Mouse (Mus musculus) cerebral cortex, adult 2 months (tissue): ENCODE results near the gene Igf1r.

ENCODE experiments used
- WGBS: fragments of 180-500 bp; shearing (Covaris S2); methylation state at CpG from one replicate; pipeline ENCODE4 v1.1.7; 2018; 5-methylcytosine and 5-hydroxymethylcytosine counted together

The Igf1r gene

DNA sequence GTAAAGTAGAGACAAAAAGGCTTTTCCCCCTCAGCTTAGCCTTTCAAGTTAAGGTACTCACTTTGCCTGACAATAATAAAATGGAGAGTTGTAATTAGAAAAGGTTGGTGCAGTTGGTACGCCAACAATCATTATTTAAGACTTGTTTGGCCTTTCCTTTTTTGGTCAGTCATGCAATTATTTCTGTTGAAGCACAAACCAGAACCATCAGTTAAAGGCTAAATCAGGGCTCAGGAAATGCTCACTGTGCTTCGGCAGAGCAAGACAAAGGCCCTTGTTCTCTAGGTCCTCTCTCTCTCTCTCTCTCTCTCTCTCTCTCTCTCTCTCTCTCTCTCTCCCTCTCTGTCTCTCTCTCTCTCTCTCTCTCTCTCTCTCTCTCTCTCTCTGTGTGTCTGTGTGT, 165.4 kb downstream of the Igf1r start:
- 63% methylated on average over 2 of the region's 2 CpGs for WGBS

DNA sequence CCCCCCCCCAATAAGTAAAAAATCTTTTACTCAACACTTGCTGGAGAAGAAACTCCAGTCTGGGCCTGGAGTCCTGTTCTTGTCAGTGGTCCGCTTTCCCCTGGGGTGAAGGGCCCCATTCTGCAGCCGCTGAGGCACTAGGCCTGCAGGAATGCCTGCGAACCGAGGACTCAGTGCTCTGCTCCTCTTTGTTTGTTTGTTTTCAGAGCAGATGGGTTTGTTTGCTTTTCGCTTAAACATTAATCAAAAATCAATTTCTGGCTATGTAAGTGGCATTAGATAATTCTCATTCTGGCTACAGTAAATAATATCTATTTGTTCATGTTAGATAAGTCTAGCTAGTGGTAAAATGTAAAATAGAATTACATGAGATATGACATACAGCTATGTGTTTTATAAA, 167.0 kb downstream of the Igf1r start:
- WGBS, result 86% methylated on average over 5 of the region's 5 CpGs

DNA sequence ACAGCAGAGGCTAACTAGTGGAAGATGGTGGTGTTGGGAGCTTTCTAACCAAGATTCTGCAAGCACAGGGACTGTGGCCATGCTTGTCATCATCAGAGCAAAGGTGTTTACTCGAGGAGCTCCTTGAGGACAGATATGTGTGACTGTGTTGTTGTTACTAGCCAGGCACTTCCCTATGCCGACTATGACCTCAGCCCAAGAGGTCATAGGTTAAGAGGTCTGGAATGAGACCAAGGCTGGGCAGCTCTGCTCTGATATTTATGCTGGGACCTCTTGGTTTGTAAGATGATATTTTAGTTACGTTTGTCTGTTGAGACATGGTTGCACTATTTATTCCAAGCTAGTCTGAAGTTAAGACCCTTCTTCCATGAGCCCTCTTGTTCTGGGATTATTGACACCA, 169.8 kb downstream of the Igf1r start:
- WGBS, result 85% methylated on average over 3 of the region's 3 CpGs

DNA sequence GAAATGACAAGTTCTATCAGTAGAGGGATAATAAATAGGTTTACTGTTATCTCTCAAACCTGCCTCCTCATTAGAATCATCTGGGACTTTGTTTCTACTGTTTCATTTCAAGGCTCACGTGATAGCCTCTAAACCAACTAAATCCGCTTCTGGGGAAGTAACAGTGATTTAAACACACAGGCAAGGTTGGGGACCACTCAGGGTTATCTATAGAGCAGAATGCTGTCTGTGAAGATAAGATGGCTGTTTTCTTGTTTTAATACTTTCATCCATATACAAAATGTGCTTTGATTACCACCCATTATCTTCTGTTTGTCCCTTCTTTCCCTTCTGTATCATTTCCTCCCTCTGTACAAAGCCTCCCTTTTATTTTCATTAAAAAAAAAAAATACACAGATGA, 172.7 kb downstream of the Igf1r start:
- WGBS, result 90% methylated on average over 2 of the region's 2 CpGs

DNA sequence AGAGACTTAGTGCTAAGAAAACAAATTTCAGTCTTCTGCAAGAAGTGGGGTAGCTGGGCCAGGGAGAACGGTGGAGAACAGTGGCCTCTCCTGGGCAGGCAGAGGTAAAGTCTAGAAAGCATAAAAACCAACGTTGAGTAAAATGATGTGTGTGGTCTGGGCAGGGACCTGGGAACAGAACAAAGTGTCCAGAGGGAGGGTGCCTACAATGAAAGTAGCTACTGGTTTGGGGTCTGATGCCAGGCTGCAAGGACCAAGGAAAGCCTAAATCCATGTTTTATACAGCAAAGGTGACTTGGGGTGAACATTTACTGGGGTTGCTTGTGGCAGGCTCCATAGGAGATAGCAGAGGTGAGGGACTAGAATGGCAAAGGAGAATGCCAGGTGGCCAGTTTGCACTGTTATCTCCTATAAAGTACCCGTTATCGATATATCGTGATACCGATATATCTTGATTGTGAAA, 175.2 kb downstream of the Igf1r start:
- 16% methylated on average over 6 of the region's 6 CpGs for WGBS

DNA sequence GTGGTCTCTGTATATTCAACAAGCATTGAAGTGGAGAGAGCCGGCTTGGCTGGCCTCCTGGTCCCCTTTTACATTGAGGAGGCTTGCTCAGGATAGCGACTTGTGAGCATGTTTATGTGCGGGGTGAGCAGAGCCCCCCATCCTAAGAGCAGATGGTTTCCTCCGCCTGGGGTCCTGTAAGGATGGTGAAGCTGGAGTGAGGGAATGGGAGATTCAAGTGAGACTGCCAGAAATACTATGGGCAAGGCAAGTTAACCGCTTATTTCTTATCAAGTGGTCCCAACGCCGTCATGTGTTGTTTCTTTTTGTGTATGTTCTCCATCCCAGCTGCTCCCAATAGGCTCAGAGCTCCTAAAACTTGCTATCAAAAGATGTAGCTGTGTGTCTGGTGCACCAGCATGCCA, 175.6 kb downstream of the Igf1r start:
- WGBS, result 13% methylated on average over 7 of the region's 7 CpGs

DNA sequence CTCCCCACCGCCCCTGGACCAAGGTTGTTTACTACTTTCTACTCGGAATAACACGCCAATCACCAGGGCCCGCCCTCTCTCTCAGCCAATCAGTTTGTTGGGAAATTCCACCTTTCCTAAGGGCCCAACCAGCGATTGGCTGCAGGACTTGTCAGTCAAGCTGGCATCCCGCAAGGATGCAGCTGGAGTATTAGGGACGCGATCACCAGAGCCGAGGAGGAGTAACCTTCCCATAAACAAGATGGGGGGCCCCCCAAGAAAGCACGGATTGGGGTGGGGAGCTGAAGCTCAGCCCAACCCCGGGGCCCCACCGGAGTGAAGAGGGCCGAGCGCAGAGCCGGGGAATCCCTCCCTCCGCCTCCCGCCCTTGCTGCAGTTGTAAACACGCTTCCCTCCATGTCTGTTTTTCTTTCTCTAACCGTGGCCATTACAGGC, 176.5 kb downstream of the Igf1r start:
- under 1% methylated on average over 19 of the region's 19 CpGs for WGBS

DNA sequence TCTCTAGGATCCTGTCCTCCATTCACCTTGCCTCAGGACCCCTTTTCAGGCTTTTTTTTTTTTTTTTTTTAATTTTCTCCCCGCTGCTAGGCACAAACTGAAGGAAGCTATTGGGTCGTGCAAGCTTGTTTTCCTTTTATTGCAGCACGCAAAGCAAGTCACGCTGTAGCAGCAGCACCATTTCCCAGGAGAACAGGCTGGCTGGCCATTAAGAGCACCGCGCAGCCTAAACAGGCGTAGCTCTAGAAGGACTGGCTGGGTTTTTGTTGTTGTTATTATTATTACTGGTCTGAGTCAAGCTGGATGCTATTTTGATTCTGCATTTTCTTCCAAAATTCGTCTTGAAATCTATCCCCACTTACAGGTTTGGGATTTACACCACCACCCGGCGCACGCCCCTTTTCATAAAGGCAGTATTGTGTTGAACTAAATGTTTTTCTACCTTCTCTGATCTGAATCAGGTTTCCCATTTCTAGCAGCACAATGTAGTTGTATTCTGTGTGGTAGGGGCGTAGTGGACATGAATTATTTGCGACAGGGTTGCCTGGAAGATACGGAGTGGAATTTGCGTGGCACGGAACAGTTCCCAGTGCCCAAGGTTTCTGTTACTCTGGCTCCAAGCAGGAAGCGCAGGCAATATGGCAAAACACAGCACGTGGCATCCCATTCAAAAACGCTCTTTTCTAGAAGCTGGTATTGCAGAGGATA, 177.1 kb downstream of the Igf1r start:
- WGBS, result under 1% methylated on average over 19 of the region's 19 CpGs

DNA sequence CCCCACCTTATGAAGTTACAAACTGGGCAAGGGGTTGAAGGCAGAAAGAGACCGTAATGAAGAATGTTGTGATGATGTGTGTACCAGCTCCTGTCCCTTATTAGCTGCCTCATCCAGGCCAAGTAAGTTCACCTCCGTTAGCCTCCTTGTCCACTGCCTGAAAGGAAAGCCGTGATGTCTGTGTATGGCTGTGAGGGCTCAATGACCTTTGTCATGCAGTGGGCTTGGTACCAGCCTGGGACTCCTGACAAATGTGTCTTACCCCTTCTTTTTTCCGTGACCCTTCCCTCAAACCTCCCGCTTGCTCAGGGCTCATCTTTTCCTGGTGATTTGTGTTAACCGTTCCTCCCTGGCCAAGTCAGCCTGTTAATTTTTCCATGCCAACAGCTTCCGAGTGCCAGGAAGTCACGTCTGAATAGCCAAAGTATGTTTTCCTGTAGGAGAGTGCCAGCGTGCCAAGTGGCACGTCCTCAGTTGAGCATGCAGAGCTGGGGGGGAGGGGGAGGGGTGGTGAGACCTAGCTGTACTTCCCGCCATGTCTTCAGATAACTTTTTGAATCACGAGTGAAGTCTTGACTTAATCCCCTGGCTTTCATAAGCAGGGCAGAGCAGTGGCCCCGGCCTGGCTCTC, 178.4 kb downstream of the Igf1r start:
- WGBS, result 62% methylated on average over 13 of the region's 13 CpGs

DNA sequence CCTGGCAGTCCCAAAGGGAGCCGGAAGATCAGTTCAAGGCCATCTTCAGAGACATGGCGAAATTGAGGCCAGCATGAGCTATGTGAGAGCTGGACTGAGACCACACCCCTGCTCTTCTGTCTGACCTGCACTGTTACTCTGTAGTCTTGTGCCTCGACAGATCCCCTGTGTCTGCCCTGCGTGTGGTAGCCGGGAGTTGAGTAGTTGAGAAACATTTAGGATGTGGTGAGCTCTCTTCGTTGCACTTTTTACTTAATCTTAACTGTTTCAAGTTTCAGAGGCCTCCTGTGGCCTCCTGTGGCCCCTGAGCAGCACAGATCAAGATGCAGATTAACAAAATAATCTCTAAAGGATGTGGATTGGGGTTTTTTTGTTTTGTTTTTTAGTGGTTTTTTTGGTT, 181.1 kb downstream of the Igf1r start:
- WGBS, result 78% methylated on average over 6 of the region's 6 CpGs

DNA sequence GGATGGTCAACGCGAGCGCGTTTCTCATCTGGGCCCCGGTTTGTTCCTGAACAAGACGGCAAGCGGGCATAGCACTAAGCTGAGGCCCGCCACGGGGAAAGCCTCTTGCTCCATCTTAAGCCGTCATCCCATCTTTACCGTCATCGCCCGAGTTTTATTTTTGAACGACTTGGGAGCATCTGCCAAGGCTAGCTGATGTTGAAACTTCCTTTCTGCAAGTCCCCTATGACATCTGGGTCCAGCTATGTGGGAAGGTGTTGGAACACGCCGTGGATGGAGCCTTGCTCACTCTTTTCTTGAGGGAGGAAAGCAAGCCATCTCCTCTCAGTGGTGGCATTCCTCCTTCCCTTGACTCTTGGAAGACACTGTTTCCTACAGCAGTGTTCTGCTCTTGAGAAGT, 182.3 kb downstream of the Igf1r start:
- 56% methylated on average over 16 of the region's 16 CpGs for WGBS

DNA sequence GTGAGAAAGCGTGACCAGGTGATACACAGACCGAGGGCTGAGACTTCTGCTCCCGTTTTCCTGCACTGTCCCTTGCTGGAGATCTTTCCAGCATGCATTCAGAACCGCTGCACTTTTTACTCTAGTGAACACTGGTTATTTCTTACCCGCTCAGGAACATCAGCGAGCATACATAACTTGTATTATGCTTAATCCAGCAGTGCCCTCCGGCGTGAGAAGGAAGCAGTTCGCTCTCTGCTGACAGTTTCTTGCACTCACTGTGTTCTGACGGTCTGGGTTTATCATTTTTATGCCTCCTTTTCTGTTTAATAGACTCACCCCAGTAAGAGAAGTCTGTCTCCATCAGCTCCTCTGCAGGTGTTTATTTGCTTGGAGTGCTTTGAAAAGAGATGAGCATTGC, 183.4 kb downstream of the Igf1r start:
- 80% methylated on average over 10 of the region's 10 CpGs for WGBS

DNA sequence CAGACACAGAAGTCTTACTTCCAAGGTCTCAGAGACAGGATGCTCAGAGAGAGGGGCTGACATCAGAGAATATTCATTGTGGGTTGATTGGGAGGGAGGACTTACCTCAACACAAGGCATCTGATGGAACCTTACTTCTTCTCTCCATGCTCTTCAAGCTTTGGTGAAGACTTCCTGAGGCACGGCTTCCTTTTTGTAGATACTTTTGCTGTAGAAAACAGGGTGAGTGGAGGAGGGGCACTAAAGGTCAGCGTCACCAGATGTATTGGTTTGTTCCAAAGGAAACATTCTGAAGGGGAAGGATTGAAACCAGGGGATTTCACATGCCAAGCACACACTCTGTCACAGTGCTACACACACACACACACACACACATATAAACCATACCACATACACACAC, 186.8 kb downstream of the Igf1r start:
- WGBS, result 68% methylated on average over 2 of the region's 2 CpGs

DNA sequence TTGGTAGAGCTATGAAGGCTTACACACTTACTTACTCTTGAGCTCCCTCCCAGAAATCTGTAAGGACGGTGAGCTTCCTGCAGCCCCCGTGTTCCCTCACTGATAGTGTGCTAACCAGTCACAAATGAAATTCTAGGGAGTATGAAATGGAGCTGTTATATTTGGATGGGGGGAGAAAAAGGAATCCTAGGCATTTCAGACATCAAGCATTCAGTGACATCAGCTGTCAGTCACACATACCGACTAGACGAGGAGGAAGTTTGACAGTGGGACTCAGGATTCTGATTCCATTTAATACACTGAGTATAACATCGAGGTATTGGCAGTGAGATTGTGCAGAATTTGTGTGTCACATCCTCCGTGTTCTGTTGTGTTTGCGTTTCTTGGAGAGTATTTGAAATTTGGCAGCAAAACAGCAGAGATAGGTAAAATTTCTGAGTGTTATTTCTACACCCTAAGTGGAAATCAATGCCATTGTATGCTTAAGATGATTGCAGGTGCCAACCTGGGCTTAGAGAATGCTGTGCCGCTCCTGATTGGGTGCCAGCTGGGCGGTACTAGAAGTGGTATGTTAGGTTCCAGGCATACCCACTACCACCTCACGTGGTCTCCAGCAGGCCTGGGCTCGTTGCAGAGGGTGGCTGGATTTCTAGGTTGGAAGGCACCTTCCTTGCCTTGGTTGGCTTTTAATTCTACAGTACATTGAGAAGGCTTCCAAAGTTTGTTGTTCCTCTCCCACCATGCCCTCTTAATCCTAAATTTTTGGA, 187.6 kb downstream of the Igf1r start:
- WGBS, result 63% methylated on average over 11 of the region's 11 CpGs

DNA sequence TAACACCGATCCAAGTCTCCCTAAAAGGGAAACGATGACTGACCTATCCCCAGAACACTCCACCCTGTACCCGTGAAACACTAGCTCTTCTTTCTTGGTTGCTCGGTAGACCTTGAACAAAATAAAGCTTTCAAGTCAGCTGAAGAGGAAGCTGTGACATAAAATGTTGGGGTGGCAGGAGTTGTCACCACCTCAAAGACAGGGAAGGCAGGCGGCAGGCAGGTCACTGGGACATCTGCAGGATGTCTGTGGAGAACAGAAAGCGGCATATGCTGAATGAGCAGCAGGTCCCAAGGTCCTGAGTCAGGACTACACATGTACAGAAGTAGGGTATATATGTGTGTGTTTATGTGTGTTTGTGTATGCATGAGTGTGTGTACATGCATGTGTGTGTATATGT, 191.6 kb downstream of the Igf1r start:
- WGBS, result 55% methylated on average over 6 of the region's 6 CpGs

DNA sequence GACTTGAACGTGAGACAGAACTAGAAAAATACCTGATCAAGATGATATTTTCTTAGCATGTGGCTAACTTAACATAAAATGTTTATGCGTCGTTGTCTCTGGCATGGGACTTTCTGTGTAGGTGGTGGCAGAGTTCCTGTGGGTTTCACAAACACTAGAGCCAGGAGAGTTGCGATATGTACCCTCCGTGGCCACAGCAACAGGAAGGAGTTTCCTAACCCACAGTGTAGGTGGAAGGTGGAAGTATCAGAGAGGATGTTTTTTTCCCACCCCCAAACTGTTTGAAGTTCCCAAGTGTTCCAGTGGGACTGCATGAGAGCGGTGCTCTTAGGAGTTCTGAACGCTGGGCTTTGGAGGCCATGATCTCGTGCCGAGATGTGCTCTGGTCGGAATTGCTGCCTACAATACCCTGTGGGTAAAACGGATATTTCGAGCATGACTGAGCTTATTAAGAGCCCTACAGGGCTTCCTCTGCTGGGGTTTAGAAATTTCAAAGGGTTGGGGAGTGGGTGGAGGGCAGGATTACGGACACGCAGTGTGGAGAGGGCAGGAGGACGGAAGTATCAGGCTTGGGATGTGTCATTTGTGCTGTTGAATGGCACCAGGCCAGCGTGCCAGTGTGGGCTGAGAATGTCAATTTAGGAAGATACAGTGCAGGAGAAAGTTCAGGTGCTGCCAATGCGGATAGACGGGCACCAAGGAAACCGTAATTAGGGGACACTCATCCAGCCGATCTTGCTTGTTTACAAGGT, 195.8 kb downstream of the Igf1r start:
- 46% methylated on average over 20 of the region's 20 CpGs for WGBS

DNA sequence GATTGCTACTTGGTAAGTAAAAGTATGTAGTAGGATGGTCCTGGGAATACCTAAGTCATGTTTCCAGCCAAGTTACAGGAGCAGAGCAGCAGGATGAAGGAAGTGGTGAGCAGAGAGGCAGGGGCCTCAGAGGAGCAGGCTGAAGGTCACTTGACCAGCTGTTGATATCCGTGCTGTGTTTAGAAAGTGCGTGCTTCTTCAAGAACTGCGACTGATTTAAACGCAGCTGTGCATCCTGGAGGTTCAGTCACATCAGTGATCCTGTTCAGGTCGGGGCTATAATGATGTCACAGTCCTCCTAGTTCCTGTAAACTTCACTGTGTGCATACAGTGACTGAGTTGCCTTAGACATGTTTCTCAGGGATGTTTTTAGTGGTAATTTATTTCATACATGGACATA, 199.3 kb downstream of the Igf1r start:
- WGBS, result 68% methylated on average over 5 of the region's 5 CpGs

DNA sequence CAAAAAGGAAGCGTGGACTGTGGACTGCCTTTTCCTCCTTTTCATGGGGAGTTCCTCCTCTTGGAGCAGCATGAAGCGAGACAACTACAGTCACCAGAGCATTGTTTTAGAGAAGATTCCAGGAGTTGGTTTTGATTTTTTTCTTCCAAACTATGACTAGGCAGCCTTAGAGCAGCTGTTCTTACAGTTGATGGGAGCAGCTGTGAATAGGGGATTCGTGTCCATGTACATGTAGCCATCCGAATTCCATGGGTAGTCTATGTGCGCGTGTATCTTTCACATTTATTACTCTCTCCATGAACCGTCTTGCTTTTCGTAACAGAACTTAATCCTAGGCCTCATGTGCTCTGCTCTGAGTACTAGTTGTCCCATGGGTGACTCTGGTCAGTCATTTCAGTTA, 199.8 kb downstream of the Igf1r start:
- WGBS, result 83% methylated on average over 8 of the region's 8 CpGs

DNA sequence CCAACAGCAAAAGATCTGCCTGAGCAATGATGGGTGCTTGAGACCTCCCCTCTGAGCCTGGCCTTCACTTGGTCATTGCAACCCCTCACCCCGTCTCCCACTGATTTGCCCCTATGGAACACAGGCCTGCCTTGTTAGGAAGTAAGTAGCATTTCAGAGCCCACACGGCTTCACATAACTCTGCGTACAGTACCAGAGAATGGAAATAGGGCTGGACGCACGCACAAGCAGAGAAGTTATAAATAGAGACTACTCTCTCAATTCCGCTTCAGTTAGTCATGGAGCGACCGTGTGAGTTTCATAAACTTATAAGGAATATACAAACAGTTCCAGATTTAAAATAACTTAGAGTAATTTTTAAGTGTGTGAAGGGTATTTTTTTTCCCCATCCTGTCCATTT, 200.6 kb downstream of the Igf1r start:
- 36% methylated on average over 8 of the region's 8 CpGs for WGBS

DNA sequence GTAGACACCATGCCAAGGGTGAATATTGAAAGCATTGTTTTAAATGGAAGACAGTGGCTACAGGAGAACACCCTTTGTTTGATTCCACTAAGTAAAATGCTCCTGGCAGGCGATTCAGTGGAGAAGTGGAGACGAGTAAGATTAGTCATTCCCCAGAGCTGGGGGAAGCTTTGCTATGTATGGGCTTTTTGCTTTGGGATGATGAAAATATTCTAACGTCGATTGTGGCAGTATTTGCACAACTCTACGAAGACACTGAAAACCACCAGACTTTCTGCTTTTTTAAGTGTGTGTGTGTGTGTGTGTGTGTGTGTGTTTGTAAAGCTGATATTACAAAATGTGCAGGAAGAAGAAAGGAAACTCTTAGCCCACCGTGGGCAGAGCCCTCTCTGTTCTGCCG, 202.0 kb downstream of the Igf1r start:
- WGBS, result 9% methylated on average over 7 of the region's 7 CpGs

DNA sequence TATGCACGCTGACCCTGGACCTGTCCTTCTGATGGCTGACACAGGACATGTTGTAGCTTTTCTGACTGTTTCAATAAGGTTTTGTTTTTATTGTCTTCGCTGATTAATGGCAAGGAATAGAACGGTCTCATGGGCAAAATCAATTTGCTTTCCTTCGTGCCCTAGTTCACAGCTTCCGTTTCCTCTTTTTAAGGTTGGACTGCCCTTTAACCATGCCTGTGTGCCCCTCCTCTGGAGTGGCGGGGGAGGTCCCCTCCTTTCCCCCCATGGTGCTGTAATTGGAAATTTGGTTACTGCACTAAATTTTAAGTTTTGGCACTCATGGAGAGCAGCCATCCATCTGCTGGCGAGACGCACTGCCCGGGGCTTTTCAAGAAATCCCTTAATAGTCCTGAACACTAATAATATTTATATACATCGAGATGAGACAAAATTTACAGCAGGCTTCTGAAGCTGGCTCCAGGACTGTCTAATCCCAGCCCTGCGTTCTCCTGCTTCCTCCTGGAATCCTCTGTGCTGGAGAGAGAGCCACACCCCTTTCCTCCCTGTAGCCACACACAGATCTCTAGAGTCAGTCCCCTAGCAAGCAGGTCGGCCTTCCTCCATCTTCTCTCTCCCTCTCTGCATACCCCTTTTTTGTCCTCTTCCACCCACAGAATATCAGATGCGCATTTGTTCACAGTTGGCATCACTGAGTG, 207.6 kb downstream of the Igf1r start:
- 43% methylated on average over 13 of the region's 13 CpGs for WGBS

DNA sequence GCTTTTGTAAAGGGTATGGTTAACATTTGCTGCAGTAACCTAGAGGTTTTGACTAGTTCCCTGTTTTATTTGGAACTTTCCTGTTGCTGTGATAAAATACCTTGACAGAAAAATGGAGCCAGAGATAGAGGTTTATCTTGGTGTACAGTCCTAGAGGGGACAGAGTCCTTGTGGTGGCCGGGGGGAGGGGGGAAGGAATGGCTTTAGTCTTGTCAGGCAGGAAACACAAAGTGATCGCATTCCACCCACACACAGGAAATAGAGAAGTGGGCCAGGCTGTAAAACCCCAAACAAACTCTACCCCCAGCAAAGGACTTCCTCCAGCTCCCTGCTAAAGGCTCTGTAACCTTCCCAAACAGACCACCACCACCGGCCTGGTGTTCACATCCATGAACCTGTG, 211.4 kb downstream of the Igf1r start:
- WGBS, result 74% methylated on average over 3 of the region's 3 CpGs
